In the genomic region with DNA sequence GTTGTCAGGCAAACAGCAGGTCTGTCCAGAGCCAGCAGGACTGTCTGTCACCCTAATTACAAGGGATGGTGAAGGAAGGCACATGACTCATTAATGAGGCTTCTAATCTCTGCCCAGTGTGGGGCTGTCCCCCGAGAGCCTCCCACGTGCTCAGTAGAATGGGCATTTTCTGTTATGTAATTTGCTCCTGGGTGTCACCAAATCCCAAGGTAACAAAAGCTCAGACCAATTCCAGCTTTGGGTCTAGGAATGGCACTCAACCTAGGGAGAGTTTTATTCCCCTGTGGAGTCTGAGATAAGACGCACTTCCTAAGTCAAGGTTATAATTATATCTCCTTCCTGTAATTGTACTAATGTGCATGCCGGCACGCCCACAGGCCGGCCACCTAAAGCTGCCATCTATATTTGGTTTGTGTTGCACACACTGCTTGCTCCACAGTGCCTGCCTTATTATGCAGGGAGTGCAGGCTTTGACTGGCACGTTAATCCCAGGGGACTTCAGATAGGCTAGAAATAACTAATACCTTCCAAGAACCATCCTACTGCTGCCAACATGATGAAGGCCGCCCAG, we compare ENCODE assay signal across 9 mouse cellular contexts. TPM values are rescaled to one million over a fixed set of nuclear protein-coding genes. Genes with fewer than 3 reads are reported as not detected.
A peak's percentile ranks its signal among the peaks of the same experiment; 100 is the strongest.
DNase-seq lines count a peak whose midpoint lies in the region; ATAC-seq and TF ChIP-seq lines count a peak whose summit lies in the region.
"Had no signal": no experiment of that assay in that cellular context is flagged by ENCODE, and none has a peak within 500 bp of the region (broad histone marks: within the 10 kb centered on the region; RNA-seq: fewer than 3 reads in every experiment).

No protein-coding gene starts in this region.

- H3K4me1 ChIP-seq in heart, adult 2 months (ENCODE audit: control insufficient read depth, insufficient read depth, low read length) = peaks cover 40% of the 10 kb centered on the region
- no peaks in the 10 kb centered on the region for H3K4me1 ChIP-seq in neural tube, embryonic 15.5 days

- H3K4me3 ChIP-seq in layer of hippocampus, adult 2 months = no peak overlapping the region
- H3K4me3 ChIP-seq in heart, adult 2 months = no peak overlapping the region
- H3K4me3 ChIP-seq in neural tube, embryonic 15.5 days (replicated peaks) = no peak overlapping the region

- TF ChIP-seq POLR2A in heart, adult 2 months (IDR thresholded peaks at IDR 0.05; ENCODE audit: insufficient read depth, low read depth, low read length) = peak; percentile 60

- no peak for TF ChIP-seq CTCF in layer of hippocampus, adult 2 months (conservative IDR thresholded peaks at IDR 0.05)
- TF ChIP-seq CTCF in heart, adult 2 months (IDR thresholded peaks at IDR 0.05) = no peak

- intact Hi-C loops in heart, adult 2 months (cut with DNase I) = loop anchor here (2.0 kb wide), 1 partner anchor 19 kb away; no protein-coding TSS in a partner anchor

- no peaks in the 10 kb centered on the region for H3K79me2 ChIP-seq in heart, adult 2 months (replicated peaks; ENCODE audit: control insufficient read depth, insufficient read depth, low read length)

- H3K27me3 ChIP-seq in heart, adult 2 months (ENCODE audit: control insufficient read depth, insufficient read depth, low read length) = no peaks in the 10 kb centered on the region
- no peaks in the 10 kb centered on the region for H3K27me3 ChIP-seq in neural tube, embryonic 15.5 days (replicated peaks)
- H3K27me3 ChIP-seq: Patski had no signal

- H3K4me2 ChIP-seq in neural tube, embryonic 15.5 days = no peak overlapping the region

- no peak for DNase-seq in layer of hippocampus, adult 2 months (ENCODE audit: low spot score in 2 of 2)
- DNase-seq in layer of hippocampus, adult 8-10 months (ENCODE audit: low spot score in 2 of 2) = no peak
- peak in 1 of 2 experiments; percentile 81 for DNase-seq in heart, adult 2 months
- DNase-seq in kidney, postnatal 36 days = peak; percentile 55 to 80
- DNase-seq in cerebellum, postnatal 4 days (ENCODE audit: low spot score in 2 of 2) = no peak
- DNase-seq in thymus, postnatal 4 days = no peak
- no peak for DNase-seq in testis, postnatal 10 days (ENCODE audit: low spot score)

- ATAC-seq in neural tube, embryonic 15.5 days (ENCODE audit: low FRiP score) = no peak
- ATAC-seq: Patski had no signal

- H3K27ac ChIP-seq in layer of hippocampus, adult 2 months = peak overlapping the region; percentile 83
- H3K27ac ChIP-seq in heart, adult 2 months = peak overlapping the region; percentile 83
- H3K27ac ChIP-seq in neural tube, embryonic 15.5 days (replicated peaks) = 0 out of 2 replicates have a peak overlapping the region, but pooled peaks have one; percentile 37

- no peaks in the 10 kb centered on the region for H3K36me3 ChIP-seq in heart, adult 2 months (ENCODE audit: control insufficient read depth, insufficient read depth, low read length)
- no peaks in the 10 kb centered on the region for H3K36me3 ChIP-seq in neural tube, embryonic 15.5 days

- peak overlapping the region; percentile 11; the same call in 1 of the 2 replicates for H3K9ac ChIP-seq in heart, adult 2 months (ENCODE audit: low read depth, low read length)
- no peak overlapping the region for H3K9ac ChIP-seq in neural tube, embryonic 15.5 days (replicated peaks)

- no peaks in the 10 kb centered on the region for H3K9me3 ChIP-seq in neural tube, embryonic 15.5 days (replicated peaks)

- 16% methylated on average over 8 of the region's 8 CpGs for WGBS in heart, adult 2 months
- WGBS in neural tube, embryonic 15.5 days = 70% methylated on average over 8 of the region's 8 CpGs

- peak; percentile 90 for TF ChIP-seq EP300 in heart, adult 2 months (IDR thresholded peaks at IDR 0.05; ENCODE audit: insufficient read depth, low read depth, low read length)

RNA-seq across cellular contexts. Expression of gene Sec14l1, which starts 13.5 kb away (rescaled TPM):
- total RNA-seq in layer of hippocampus, adult 2 months (2021) = 100 to 1,000 TPM; 226 to 239 TPM
- 100 to 1,000 TPM; 221 to 238 (median 233) TPM for total RNA-seq in layer of hippocampus, adult 8-10 months (2022)
- 10 to 100 TPM; 65.4 to 89.5 TPM for total RNA-seq in heart, adult 2 months (2021)
- polyA plus RNA-seq in heart, adult 2 months (2012; rRNA removed) = 71.5 and 83.9 TPM in 2 replicates
- 52.0 and 52.1 TPM in 2 replicates for polyA plus RNA-seq in neural tube, embryonic 15.5 days (2015; fragmentation: Nextera tagmentation; extraction: Ambion mirVana)

Comparison
In these comparisons a context has a peak if more than half of its experiments do, and no peak if none do; other contexts are left out.
1. DNase-seq: peak in kidney, postnatal 36 days (2 of 2); none in layer of hippocampus, adult 2 months (0 of 2), layer of hippocampus, adult 8-10 months (0 of 2), cerebellum, postnatal 4 days (0 of 2), thymus, postnatal 4 days (single experiment) and testis, postnatal 10 days (single experiment).
2. Peak in every context shown above with its lines, with median percentiles within 50 percentile points of each other: H3K27ac ChIP-seq.